Mouse (Mus musculus) MEL (cell line): Measurements from ENCODE around the gene Slc23a3. TPM values are rescaled to one million over a fixed set of nuclear protein-coding genes. Genes with fewer than 3 reads are reported as not detected.

ENCODE experiments used
- DNase-seq: peaks from one replicate; pipeline ENCODE4 v3.0.0; 2011; ENCODE audit warnings: low read depth, low spot score
- H3K27ac ChIP-seq: 2 replicates; pipeline ENCODE4 v1.5.1; 2012; ENCODE audit warnings: low read depth, mild to moderate bottlenecking, control low read depth, low read length, moderate library complexity; ENCODE audit not compliant: control insufficient read depth
- H3K27me3 ChIP-seq, 2 experiments: fragments of 150-350 bp in 1 of 2; sonication (generic) in 1 of 2; 2 replicates each; pipeline ENCODE4 v1.6.1; 2012; ENCODE audit warnings: low read length in 2 of 2, mild to moderate bottlenecking in 2 of 2, improper control_type of control experiment in 1 of 2, moderate library complexity in 1 of 2; ENCODE audit not compliant: insufficient read depth in 2 of 2, control insufficient read depth in 1 of 2
- H3K36me3 ChIP-seq, 2 experiments: 2 replicates each; pipeline ENCODE4 v1.6.1; 2012 to 2014; ENCODE audit warnings: low read length in 2 of 2, improper control_type of control experiment in 1 of 2, inconsistent platforms in 1 of 2, mild to moderate bottlenecking in 1 of 2; ENCODE audit not compliant: insufficient read depth in 2 of 2, control insufficient read depth in 1 of 2
- H3K4me1 ChIP-seq, 2 experiments: fragments of 150-350 bp in 1 of 2; sonication (generic) in 1 of 2; 2 replicates each; pipeline ENCODE4 v1.6.1; 2012; ENCODE audit warnings: low read length in 2 of 2, improper control_type of control experiment in 1 of 2, mild to moderate bottlenecking in 1 of 2; ENCODE audit not compliant: insufficient read depth in 2 of 2, control insufficient read depth in 1 of 2
- H3K4me3 ChIP-seq, 2 experiments: fragments of 150-350 bp in 1 of 2; sonication (generic) in 1 of 2; 2 replicates each; pipeline ENCODE4 v1.5.1; 2012; ENCODE audit warnings: low read depth in 2 of 2, low read length in 2 of 2, mild to moderate bottlenecking in 2 of 2, moderate library complexity in 2 of 2, control low read depth in 1 of 2, improper control_type of control experiment in 1 of 2; ENCODE audit not compliant: control insufficient read depth in 1 of 2, insufficient read depth in 1 of 2
- H3K79me2 ChIP-seq: 2 replicates; pipeline ENCODE4 v1.6.1; 2012; ENCODE audit warnings: mild to moderate bottlenecking, low read length, moderate library complexity; ENCODE audit not compliant: control insufficient read depth, poor library complexity, insufficient read depth
- H3K9ac ChIP-seq: 2 replicates; pipeline ENCODE4 v1.6.1; 2012; ENCODE audit warnings: low read depth, mild to moderate bottlenecking, control low read depth, low read length, moderate library complexity; ENCODE audit not compliant: control insufficient read depth, poor library complexity, severe bottlenecking
- H3K9me3 ChIP-seq: fragments of 150-350 bp; sonication (generic); replicated peaks from 2 replicates; pipeline ENCODE4 v1.6.1; 2012; ENCODE audit warnings: mild to moderate bottlenecking, low read length, improper control_type of control experiment, moderate library complexity; ENCODE audit not compliant: insufficient read depth
- BHLHE40 ChIP-seq: IDR thresholded peaks from 2 replicates; pipeline ENCODE4 v1.6.1; 2012; ENCODE audit warnings: low read depth, mild to moderate bottlenecking, inconsistent platforms, low read length, improper control_type of control experiment, borderline replicate concordance
- CHD2 ChIP-seq: IDR thresholded peaks from 2 replicates; pipeline ENCODE4 v1.6.1; 2011; ENCODE audit warnings: low read length, improper control_type of control experiment
- CTCF ChIP-seq, 3 experiments: IDR thresholded peaks in 2 of 3; conservative IDR thresholded peaks in 1 of 3; 2 replicates each; pipeline ENCODE4 v1.5.1; 2011 to 2012; ENCODE audit warnings: low read length in 3 of 3, low read depth in 2 of 3, mild to moderate bottlenecking in 2 of 3, improper control_type of control experiment in 1 of 3, inconsistent platforms in 1 of 3, mixed read lengths in 1 of 3, moderate library complexity in 1 of 3; ENCODE audit not compliant: control insufficient read depth in 1 of 3, insufficient read depth in 1 of 3, poor library complexity in 1 of 3, severe bottlenecking in 1 of 3
- E2F4 ChIP-seq: IDR thresholded peaks from 2 replicates; pipeline ENCODE4 v1.6.1; 2011; ENCODE audit warnings: low read depth, low read length, improper control_type of control experiment, borderline replicate concordance
- ELF1 ChIP-seq: IDR thresholded peaks from 2 replicates; pipeline ENCODE4 v1.6.1; 2014; ENCODE audit warnings: low read depth, mild to moderate bottlenecking, inconsistent platforms, low read length, improper control_type of control experiment, moderate library complexity
- EP300 ChIP-seq, 2 experiments: IDR thresholded peaks; 2 replicates each; pipeline ENCODE4 v1.6.1; 2011; ENCODE audit warnings: improper control_type of control experiment in 2 of 2, low read length in 2 of 2, low read depth in 1 of 2, mild to moderate bottlenecking in 1 of 2
- ETS1 ChIP-seq: IDR thresholded peaks from 2 replicates; pipeline ENCODE4 v1.6.1; 2012; ENCODE audit warnings: low read depth, mild to moderate bottlenecking, inconsistent platforms, low read length, improper control_type of control experiment, moderate library complexity
- GABPA ChIP-seq: IDR thresholded peaks from 2 replicates; pipeline ENCODE4 v1.6.1; 2012; ENCODE audit warnings: low read depth, mild to moderate bottlenecking, inconsistent platforms, low read length, improper control_type of control experiment, moderate library complexity
- HCFC1 ChIP-seq: IDR thresholded peaks from 2 replicates; pipeline ENCODE4 v1.6.1; 2012; ENCODE audit warnings: low read depth, mild to moderate bottlenecking, inconsistent platforms, low read length, improper control_type of control experiment, moderate library complexity
- MAX ChIP-seq: IDR thresholded peaks from 2 replicates; pipeline ENCODE4 v1.6.1; 2011; ENCODE audit warnings: low read length, improper control_type of control experiment
- MYC ChIP-seq: IDR thresholded peaks from 2 replicates; pipeline ENCODE4 v1.6.1; 2011; ENCODE audit warnings: low read depth, mild to moderate bottlenecking, low read length, improper control_type of control experiment, moderate library complexity
- POLR2AphosphoS2 ChIP-seq: IDR thresholded peaks from 2 replicates; pipeline ENCODE4 v1.6.1; 2011; ENCODE audit warnings: low read length, improper control_type of control experiment
- RAD21 ChIP-seq: IDR thresholded peaks from 2 replicates; pipeline ENCODE4 v1.6.1; 2011; ENCODE audit warnings: mild to moderate bottlenecking, low read depth, low read length, improper control_type of control experiment
- SIN3A ChIP-seq: IDR thresholded peaks from 2 replicates; pipeline ENCODE4 v1.6.1; 2012; ENCODE audit warnings: low read length, improper control_type of control experiment, inconsistent platforms
- SMC3 ChIP-seq: IDR thresholded peaks from 2 replicates; pipeline ENCODE4 v1.6.1; 2011; ENCODE audit warnings: low read depth, low read length, improper control_type of control experiment
- TBP ChIP-seq: IDR thresholded peaks from 2 replicates; pipeline ENCODE4 v1.8.0; 2011; ENCODE audit warnings: low read depth, low read length, improper control_type of control experiment
- USF1 ChIP-seq: IDR thresholded peaks from 2 replicates; pipeline ENCODE4 v1.6.1; 2014; ENCODE audit warnings: low read depth, mild to moderate bottlenecking, inconsistent platforms, low read length, improper control_type of control experiment, moderate library complexity
- ZNF384 ChIP-seq: IDR thresholded peaks from 2 replicates; pipeline ENCODE4 v1.6.1; 2012; ENCODE audit warnings: low read depth, mild to moderate bottlenecking, inconsistent platforms, low read length, improper control_type of control experiment
- polyA plus RNA-seq, 2 experiments: library from polyadenylated mRNA; stranded (reverse) in 1 of 2; unstranded in 1 of 2; fragments of >175 nt in 1 of 2; fragments of >200 nt in 1 of 2; gene quantifications; 2 replicates each; pipeline versions ENCODE4 v1.2.1 to v1.2.4; 2012; ENCODE audit warnings: low replicate concordance in 2 of 2, low read depth in 1 of 2; ENCODE audit not compliant: insufficient read length in 2 of 2, insufficient read depth in 1 of 2, missing spikeins in 1 of 2
- total RNA-seq: library from RNA; depleted of rRNA; stranded (reverse); fragments of 300-350 nt; gene quantifications from 2 replicates; pipeline ENCODE4 v1.2.3, GENCODE M21; 2012

The Slc23a3 gene
- total and polyA plus RNA-seq, 3 experiments = 0.08 to 0.15 TPM; not detected in 1

GRCm38 (mm10) chr1:75148727-75149126 is 15.0 kb upstream of the Slc23a3 start:
- no peak overlapping the region for H3K27ac ChIP-seq
- H3K9me3 ChIP-seq = no peaks in the 10 kb centered on the region
- DNase-seq = no peak
- H3K4me1 ChIP-seq = no peaks in the 10 kb centered on the region; a peak in 1 of 4 replicates
- no peak overlapping the region for H3K4me3 ChIP-seq
- no peak overlapping the region for H3K9ac ChIP-seq
- no peak for TF ChIP-seq RAD21
- H3K79me2 ChIP-seq = peaks cover 7% of the 10 kb centered on the region
- H3K36me3 ChIP-seq = no peaks in the 10 kb centered on the region; a peak in 1 of 4 replicates
- no peaks in the 10 kb centered on the region for H3K27me3 ChIP-seq

GRCm38 (mm10) chr1:75147411-75148135 is 13.9 kb upstream of the Slc23a3 start:
- Histone ChIP-seq H3K36me3 (no peaks in the 10 kb centered on the region; a peak in 2 of 4 replicates), H3K4me3 (no peak overlapping the region), H3K9ac (no peak overlapping the region), H3K4me1 (peaks cover 0 to 2% of the 10 kb centered on the region in 2 experiments; a peak in 2 of 4 replicates), H3K9me3 (no peaks in the 10 kb centered on the region), H3K27ac (no peak overlapping the region), H3K79me2 (peaks cover 16% of the 10 kb centered on the region), H3K27me3 (no peaks in the 10 kb centered on the region)
- DNase-seq = no peak
- no peak for TF ChIP-seq MAX
- no peak for TF ChIP-seq ELF1
- no peak for TF ChIP-seq USF1
- no peak for TF ChIP-seq CHD2
- TF ChIP-seq TBP = no peak
- TF ChIP-seq GABPA = no peak
- TF ChIP-seq SIN3A = no peak
- no peak for TF ChIP-seq HCFC1
- TF ChIP-seq BHLHE40 = no peak
- TF ChIP-seq SMC3 = no peak
- TF ChIP-seq ETS1 = no peak
- no peak for TF ChIP-seq MYC
- no peak for TF ChIP-seq ZNF384
- TF ChIP-seq E2F4 = no peak
- no peak for TF ChIP-seq POLR2AphosphoS2
- TF ChIP-seq CTCF (IDR thresholded peaks at IDR 0.05 in 2 of 3, conservative IDR thresholded peaks at IDR 0.05 in 1 of 3; ENCODE audit: control insufficient read depth in 1 of 3, insufficient read depth in 1 of 3, low read depth in 2 of 3, low read length in 3 of 3, poor library complexity in 1 of 3, severe bottlenecking in 1 of 3) = no peak
- TF ChIP-seq RAD21 = no peak
- TF ChIP-seq EP300 (IDR thresholded peaks at IDR 0.05; ENCODE audit: low read depth in 1 of 2, low read length in 2 of 2) = no peak
